Mouse (Mus musculus) neural tube, embryonic 11.5 days (tissue): Measurements from ENCODE around the gene Ankrd10. TPM values are rescaled to one million over a fixed set of nuclear protein-coding genes. Genes with fewer than 3 reads are reported as not detected.
"Not testable (repeated sequence)": the region's sequence is repeated elsewhere in the genome, so short reads cannot be mapped to it uniquely, and the experiment has no call there.

ENCODE experiments used
- ATAC-seq: fragments of 200-750 bp; cut with Nextera tagmentation; 2 replicates; pipeline ENCODE4 v1.8.0; 2017; ENCODE audit warnings: moderate number of reproducible peaks, mild to moderate bottlenecking, moderate TSS enrichment, moderate library complexity; ENCODE audit not compliant: insufficient read depth, low FRiP score, low TSS enrichment
- DNase-seq: peaks from one replicate; pipeline ENCODE4 v3.0.0-alpha.2; 2015; ENCODE audit warnings: low spot score
- H3K27ac ChIP-seq: fragments of 300-500 bp; sonication (generic); 2 replicates; pipeline ENCODE4 v1.5.1; 2014; ENCODE audit warnings: low read depth, mild to moderate bottlenecking, low read length
- H3K27me3 ChIP-seq: fragments of 300-500 bp; sonication (generic); 2 replicates; pipeline ENCODE4 v1.6.1; 2014; ENCODE audit warnings: mild to moderate bottlenecking, low read length, mixed read lengths; ENCODE audit not compliant: control insufficient read depth, insufficient read depth
- H3K36me3 ChIP-seq: fragments of 300-500 bp; sonication (generic); 2 replicates; pipeline ENCODE4 v1.6.1; 2014; ENCODE audit warnings: mild to moderate bottlenecking, low read length, moderate library complexity, mixed read lengths; ENCODE audit not compliant: control insufficient read depth, insufficient read depth
- H3K4me1 ChIP-seq: fragments of 300-500 bp; sonication (generic); 2 replicates; pipeline ENCODE4 v1.6.1; 2014; ENCODE audit warnings: low read length, mixed read lengths; ENCODE audit not compliant: control insufficient read depth, insufficient read depth
- H3K4me2 ChIP-seq: fragments of 300-500 bp; sonication (generic); 2 replicates; pipeline ENCODE4 v1.6.1; 2014; ENCODE audit warnings: low read depth, mild to moderate bottlenecking, moderate library complexity
- H3K4me3 ChIP-seq: fragments of 300-500 bp; sonication (generic); 2 replicates; pipeline ENCODE4 v1.5.1; 2014; ENCODE audit warnings: low read depth, low read length
- H3K9ac ChIP-seq: fragments of 300-500 bp; sonication (generic); 2 replicates; pipeline ENCODE4 v1.6.1; 2014; ENCODE audit warnings: mild to moderate bottlenecking, low read length
- H3K9me3 ChIP-seq: fragments of 300-500 bp; sonication (generic); 2 replicates; pipeline ENCODE4 v1.6.1; 2016; ENCODE audit warnings: low read length; ENCODE audit not compliant: control insufficient read depth
- WGBS: fragments of 180-500 bp; shearing (Covaris S2); extraction: QIAGEN DNeasy Blood & Tissue Kit; methylation state at CpG from one replicate; pipeline ENCODE4 v1.1.7; 2014; 5-methylcytosine and 5-hydroxymethylcytosine counted together
- microRNA-seq: library from miRNA; unstranded; fragments of <30 nt; microRNA quantifications from one replicate; pipeline ENCODE4, GENCODE M21; 2016
- polyA plus RNA-seq: library from polyadenylated mRNA; unstranded; fragments of >200 nt; fragmentation: Nextera tagmentation; extraction: Ambion mirVana; gene quantifications from 2 replicates; pipeline ENCODE4 v1.2.1, GENCODE M21; 2014

Gene Ankrd10
- polyA plus RNA-seq, 1 experiment from 2014 or later: 109 TPM

DNA sequence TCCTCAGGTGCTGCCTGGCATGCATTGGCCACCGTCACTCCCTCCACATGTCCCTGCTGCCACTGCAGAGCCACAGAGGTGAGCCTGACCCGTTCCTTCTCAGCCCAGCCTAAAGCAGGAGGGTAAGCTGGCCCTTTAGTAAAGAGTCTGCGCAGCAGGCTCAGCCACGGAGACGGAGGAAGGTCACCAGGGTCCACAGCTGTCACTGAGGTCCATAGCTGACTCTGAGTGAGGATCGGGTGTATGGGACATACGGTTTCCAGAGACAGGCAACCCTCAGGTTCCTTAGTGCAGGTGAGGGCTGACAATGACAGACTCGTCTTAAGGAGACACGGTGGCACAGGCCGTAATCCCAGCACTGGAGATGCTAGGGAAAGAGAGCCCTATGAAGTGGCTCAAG lies 63.6 kb downstream of the Ankrd10 start:
- Histone ChIP-seq H3K27ac (no peak overlapping the region), H3K9ac (no peak overlapping the region), H3K4me2 (no peak overlapping the region), H3K4me3 (no peak overlapping the region), H3K27me3 (no peaks in the 10 kb centered on the region), H3K4me1 (no peaks in the 10 kb centered on the region), H3K9me3 (no peaks in the 10 kb centered on the region), H3K36me3 (peaks cover 3% of the 10 kb centered on the region; the same call in 1 of the 2 replicates)
- DNase-seq (no peak), ATAC-seq (no peak)
- 89% methylated on average over 10 of the region's 10 CpGs for WGBS

DNA sequence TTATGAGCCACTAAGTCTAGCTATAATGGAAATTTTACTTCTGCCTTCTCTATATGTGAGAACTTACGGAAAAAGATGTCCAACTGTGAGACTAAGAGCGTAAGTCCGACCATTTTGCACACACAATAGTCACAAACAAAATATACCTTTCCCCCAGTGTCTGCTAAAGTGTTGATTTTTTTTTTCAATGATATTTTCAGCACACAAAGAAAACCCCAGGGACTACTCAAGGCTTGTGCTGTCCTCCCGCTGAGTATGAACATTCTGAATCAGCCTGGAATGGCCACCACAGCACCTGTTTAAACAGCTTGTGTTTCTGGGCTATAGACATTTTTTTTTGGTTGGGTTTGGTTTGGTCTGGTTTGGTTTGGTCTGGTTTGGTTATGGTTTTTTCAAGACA lies 64.8 kb downstream of the Ankrd10 start:
- no peak for DNase-seq
- H3K27me3 ChIP-seq: no peaks in the 10 kb centered on the region
- ATAC-seq: no peak
- H3K9ac ChIP-seq: no peak overlapping the region
- H3K4me2 ChIP-seq: no peak overlapping the region
- no peaks in the 10 kb centered on the region for H3K4me1 ChIP-seq
- H3K9me3 ChIP-seq: no peaks in the 10 kb centered on the region
- peaks cover 7% of the 10 kb centered on the region; the same call in 1 of the 2 replicates for H3K36me3 ChIP-seq
- 92% methylated on average over 4 of the region's 4 CpGs for WGBS
- no peak overlapping the region for H3K4me3 ChIP-seq
- H3K27ac ChIP-seq: no peak overlapping the region

DNA sequence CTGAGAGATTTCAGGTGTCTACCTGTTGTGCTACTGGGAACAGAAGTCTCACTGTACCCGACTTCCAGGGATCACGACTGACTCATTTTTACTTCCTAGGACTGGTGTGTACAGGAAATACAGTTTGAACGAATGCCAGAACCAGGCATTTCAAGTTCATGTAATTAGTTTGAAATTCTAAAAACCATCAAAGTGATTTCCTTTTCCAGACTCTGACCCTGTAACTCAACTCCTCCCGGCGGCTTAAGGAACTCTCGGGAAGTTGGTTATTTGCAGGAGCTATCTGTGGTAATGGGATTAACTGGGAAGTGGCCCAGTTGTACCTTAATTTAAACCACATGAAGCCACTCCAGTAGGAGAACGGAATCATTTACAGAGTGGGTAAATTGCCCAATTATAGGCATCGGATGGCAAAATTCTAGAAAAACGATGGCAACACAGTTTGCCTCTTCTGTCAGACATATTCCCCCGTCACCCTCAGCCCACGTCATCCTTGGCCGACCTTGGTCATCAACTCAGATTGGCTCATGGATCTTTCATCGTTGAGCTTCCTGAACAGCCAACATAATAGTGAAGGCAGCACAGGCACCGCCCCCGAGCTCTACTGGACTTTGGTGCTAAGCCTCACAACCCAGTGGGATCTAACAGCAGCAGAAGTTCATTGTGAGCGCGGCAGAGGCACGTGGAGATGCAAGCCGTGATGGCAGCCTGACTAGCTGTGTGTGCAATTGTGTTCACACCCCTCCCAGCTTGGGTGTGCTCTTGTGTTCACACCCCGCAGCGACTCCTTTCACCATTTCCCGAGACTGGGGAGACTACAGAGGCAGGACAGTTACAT lies 66.1 kb downstream of the Ankrd10 start:
- WGBS: 93% methylated on average over 22 of the region's 22 CpGs
- H3K4me2 ChIP-seq: no peak overlapping the region
- no peaks in the 10 kb centered on the region for H3K9me3 ChIP-seq
- no peak overlapping the region for H3K9ac ChIP-seq
- H3K36me3 ChIP-seq: peaks cover 12% of the 10 kb centered on the region; the same call in 1 of the 2 replicates
- H3K27me3 ChIP-seq: no peaks in the 10 kb centered on the region
- H3K27ac ChIP-seq: no peak overlapping the region
- DNase-seq (no peak), ATAC-seq (no peak)
- no peaks in the 10 kb centered on the region for H3K4me1 ChIP-seq
- no peak overlapping the region for H3K4me3 ChIP-seq

DNA sequence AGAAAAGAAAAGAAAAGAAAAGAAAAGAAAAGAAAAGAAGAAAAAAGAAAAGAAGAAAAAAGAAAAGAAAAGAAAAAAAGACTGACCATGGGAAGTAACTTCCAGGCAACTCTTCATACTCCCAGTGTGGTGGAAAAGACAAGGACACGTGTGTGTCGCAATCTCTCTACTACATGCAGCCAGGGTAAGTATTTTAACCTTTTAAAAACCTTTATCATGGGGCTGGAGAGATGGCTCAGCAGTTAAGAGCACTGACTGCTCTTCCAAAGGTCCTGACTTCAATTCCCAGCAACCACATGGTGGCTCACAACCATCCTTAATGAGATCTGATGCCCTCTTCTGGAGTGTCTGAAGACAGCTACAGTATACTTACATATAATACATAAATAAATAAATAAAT lies 67.4 kb downstream of the Ankrd10 start:
- not testable (repeated sequence) for H3K27me3 ChIP-seq
- peaks cover 18% of the 10 kb centered on the region for H3K36me3 ChIP-seq

DNA sequence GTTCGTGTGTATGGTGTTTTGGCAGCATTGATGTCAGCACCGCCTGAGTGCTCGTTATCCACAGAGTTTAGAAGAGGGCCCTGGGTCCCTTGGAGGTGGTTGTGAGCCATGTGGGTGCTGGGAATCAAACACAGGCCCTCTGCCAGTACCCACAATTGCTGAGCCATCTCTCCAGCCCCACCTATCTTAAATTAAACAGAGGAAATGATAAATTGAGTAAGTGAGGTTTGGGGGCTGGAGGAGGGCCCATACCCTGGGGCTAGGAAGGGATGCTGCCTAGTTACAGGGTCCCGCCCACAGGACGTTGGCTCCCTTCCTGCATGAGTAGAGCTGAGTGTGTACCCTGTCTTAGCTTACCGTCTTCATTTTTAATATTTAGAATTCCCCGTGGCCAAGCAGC lies 70.8 kb downstream of the Ankrd10 start:
- DNase-seq: no peak
- no peak for ATAC-seq
- Histone ChIP-seq H3K4me3 (no peak overlapping the region), H3K27me3 (no peaks in the 10 kb centered on the region), H3K36me3 (peaks cover 29% of the 10 kb centered on the region), H3K27ac (no peak overlapping the region), H3K4me1 (no peaks in the 10 kb centered on the region), H3K9me3 (no peaks in the 10 kb centered on the region), H3K9ac (no peak overlapping the region), H3K4me2 (no peak overlapping the region)
- WGBS: 95% methylated on average over 7 of the region's 7 CpGs

More for the DNA sequence above, 67.4 kb downstream of the Ankrd10 start:
- not testable (repeated sequence) for H3K9me3 ChIP-seq, DNase-seq, H3K9ac ChIP-seq, H3K4me2 ChIP-seq, ATAC-seq, H3K27ac ChIP-seq, H3K4me3 ChIP-seq, H3K4me1 ChIP-seq
- 100% methylated on average over 2 of the region's 2 CpGs for WGBS

DNA sequence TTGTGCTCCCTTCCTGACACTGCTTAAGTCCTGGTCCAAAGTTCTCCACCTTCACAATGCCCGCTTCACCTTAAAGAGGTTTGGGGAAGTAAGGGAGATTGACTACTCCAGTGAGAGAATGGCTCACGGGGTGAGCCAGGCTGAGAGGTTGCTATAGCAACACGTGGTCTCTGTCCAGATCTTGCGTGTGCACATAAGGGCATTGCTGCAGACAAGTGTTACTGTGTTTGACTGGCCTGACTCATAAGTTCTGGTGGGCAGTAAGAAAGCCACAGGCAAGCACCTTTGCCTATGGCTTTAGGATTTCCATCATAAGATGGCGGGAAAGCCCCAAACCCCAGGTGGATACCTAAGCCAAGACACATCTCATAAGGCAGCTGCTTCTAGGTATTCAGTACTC lies 71.3 kb downstream of the Ankrd10 start:
- no peak overlapping the region for H3K4me2 ChIP-seq
- H3K4me1 ChIP-seq: no peaks in the 10 kb centered on the region
- H3K27ac ChIP-seq: no peak overlapping the region
- H3K9me3 ChIP-seq: no peaks in the 10 kb centered on the region
- WGBS: 90% methylated on average over 5 of the region's 5 CpGs
- no peak overlapping the region for H3K4me3 ChIP-seq
- DNase-seq (no peak), ATAC-seq (no peak)
- no peaks in the 10 kb centered on the region for H3K27me3 ChIP-seq
- peaks cover 29% of the 10 kb centered on the region for H3K36me3 ChIP-seq
- no peak overlapping the region for H3K9ac ChIP-seq

Small RNAs within 50 kb of the gene (microRNA-seq; reads per million reads assigned to microRNA genes)
- gene Mir7238: 1.0 reads per million

Other genes starting within 250 kb of the Ankrd10 start
- gene Rab20, start 157.0 kb downstream of the Ankrd10 start, polyA plus RNA-seq: 0.95 and 1.5 TPM in 2 replicates
- gene Naxd, start 138.3 kb downstream of the Ankrd10 start, polyA plus RNA-seq: 108 TPM in 2 replicates
- 19.1 and 20.1 TPM in 2 replicates for gene Cars2, start 85.0 kb downstream of the Ankrd10 start, polyA plus RNA-seq
- gene Ing1, start 80.2 kb downstream of the Ankrd10 start, polyA plus RNA-seq: 47.7 and 48.6 TPM in 2 replicates
- gene 1700016D06Rik, start 65.3 kb upstream of the Ankrd10 start, polyA plus RNA-seq: not detected in 2 replicates
- 66.5 and 71.1 TPM in 2 replicates for gene Arhgef7, start 92.0 kb upstream of the Ankrd10 start, polyA plus RNA-seq
- not detected in 2 replicates for gene Tex29, start 204.7 kb upstream of the Ankrd10 start, polyA plus RNA-seq